Mouse (Mus musculus) myocyte (in vitro differentiated cells): ENCODE measurements around the gene Pdlim5.

Experiments
- MAX ChIP-seq: IDR thresholded peaks from one replicate; pipeline ENCODE4 v1.6.1; 2011; ENCODE audit warnings: low read depth, mild to moderate bottlenecking, control low read depth
- TCF12 ChIP-seq: IDR thresholded peaks from one replicate; pipeline ENCODE4 v1.6.1; 2011; ENCODE audit warnings: mild to moderate bottlenecking, control low read depth; ENCODE audit not compliant: poor library complexity, insufficient read depth, severe bottlenecking
- USF1 ChIP-seq: IDR thresholded peaks from one replicate; pipeline ENCODE4 v1.6.1; 2011; ENCODE audit warnings: low read depth, mild to moderate bottlenecking, control low read depth, moderate library complexity

DNA sequence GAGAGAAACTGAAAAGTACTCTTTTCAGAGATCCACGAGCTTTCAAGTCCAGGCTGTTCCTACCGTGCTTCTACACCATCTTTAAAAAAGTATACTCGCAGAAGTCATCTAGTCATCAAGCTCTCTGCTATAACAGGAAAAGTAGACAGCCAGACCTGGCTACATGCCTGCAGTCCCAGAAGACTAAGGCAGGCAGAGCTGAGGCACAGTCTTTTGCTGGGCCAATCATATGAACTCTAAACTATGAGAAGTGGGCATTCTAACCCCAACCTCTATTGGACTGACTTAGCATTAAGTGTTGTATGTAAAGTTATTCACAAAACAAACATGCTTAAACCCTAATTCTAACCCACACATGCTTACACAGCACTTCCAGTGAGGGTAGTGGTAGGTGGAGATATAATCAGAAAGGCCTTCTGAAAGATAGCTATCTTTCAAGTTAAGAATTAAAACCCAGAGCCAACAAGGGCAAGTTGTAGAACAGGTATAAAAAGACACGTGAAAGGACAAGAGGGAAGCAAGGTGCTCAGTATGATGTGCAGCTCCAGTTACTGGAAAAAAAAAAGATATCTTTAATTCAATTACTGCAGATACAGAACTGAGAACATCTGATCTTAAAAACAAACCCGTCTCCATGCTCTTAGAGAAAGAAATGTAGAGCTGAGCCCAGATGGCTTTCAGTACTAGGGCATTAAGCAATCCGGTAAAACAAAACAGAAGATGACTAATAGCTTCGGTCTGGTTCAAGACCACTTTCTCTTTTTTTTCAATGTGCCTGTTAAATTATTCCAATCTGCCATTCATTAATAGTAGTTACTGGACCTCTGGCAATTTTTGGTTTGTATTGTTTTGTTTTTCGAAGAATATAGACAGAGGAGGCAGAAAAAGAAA, 50.0 kb downstream of the Pdlim5 start:
- TF ChIP-seq TCF12: no peak
- TF ChIP-seq USF1: no peak
- no peak for TF ChIP-seq MAX
